Mouse (Mus musculus) liver, embryonic 13.5 days (tissue): Measurements from ENCODE around the gene Olfr798. TPM values are rescaled to one million over a fixed set of nuclear protein-coding genes. Genes with fewer than 3 reads are reported as not detected.

Source experiments
- ATAC-seq: fragments of 200-750 bp; cut with Nextera tagmentation; 2 replicates; pipeline ENCODE4 v1.8.0; 2017; ENCODE audit warnings: low read depth, mild to moderate bottlenecking, moderate number of reproducible peaks, moderate library complexity
- DNase-seq: peaks from one replicate; pipeline ENCODE4 v3.0.0; 2022
- H3K27ac ChIP-seq: fragments of 300-500 bp; sonication (generic); 2 replicates; pipeline ENCODE4 v1.5.1; 2015; ENCODE audit warnings: moderate library complexity, mild to moderate bottlenecking, inconsistent platforms
- H3K27me3 ChIP-seq: fragments of 300-500 bp; sonication (generic); 2 replicates; pipeline ENCODE4 v1.6.1; 2015; ENCODE audit warnings: mild to moderate bottlenecking, inconsistent platforms
- H3K36me3 ChIP-seq: fragments of 300-500 bp; sonication (generic); 2 replicates; pipeline ENCODE4 v1.6.1; 2015; ENCODE audit warnings: mild to moderate bottlenecking, inconsistent platforms
- H3K4me1 ChIP-seq: fragments of 300-500 bp; sonication (generic); replicated peaks from 2 replicates; pipeline ENCODE4 v1.6.1; 2015; ENCODE audit warnings: inconsistent platforms
- H3K4me2 ChIP-seq: fragments of 300-500 bp; sonication (generic); 2 replicates; pipeline ENCODE4 v1.6.1; 2015; ENCODE audit warnings: inconsistent platforms, mild to moderate bottlenecking, moderate library complexity
- H3K4me3 ChIP-seq: fragments of 300-500 bp; sonication (generic); replicated peaks from 2 replicates; pipeline ENCODE4 v1.5.1; 2015; ENCODE audit warnings: mild to moderate bottlenecking, inconsistent platforms
- H3K9ac ChIP-seq: fragments of 300-500 bp; sonication (generic); 2 replicates; pipeline ENCODE4 v1.6.1; 2015; ENCODE audit warnings: mild to moderate bottlenecking, inconsistent platforms
- H3K9me3 ChIP-seq: fragments of 300-500 bp; sonication (generic); replicated peaks from 2 replicates; pipeline ENCODE4 v1.6.1; 2016; ENCODE audit warnings: inconsistent platforms
- WGBS: fragments of 180-500 bp; shearing (Covaris S2); methylation state at CpG from one replicate; pipeline ENCODE4 v1.1.7; 2015; ENCODE audit not compliant: insufficient replicate concordance; 5-methylcytosine and 5-hydroxymethylcytosine counted together
- microRNA-seq: library from miRNA; unstranded; fragments of <30 nt; microRNA quantifications from one replicate; pipeline ENCODE4, GENCODE M21; 2016
- polyA plus RNA-seq: library from polyadenylated mRNA; unstranded; fragments of >200 nt; fragmentation: Nextera tagmentation; extraction: Ambion mirVana; gene quantifications from 2 replicates; pipeline ENCODE4 v1.2.1, GENCODE M21; 2015

Olfr798 gene
- polyA plus RNA-seq, result not detected in 2 replicates

DNA sequence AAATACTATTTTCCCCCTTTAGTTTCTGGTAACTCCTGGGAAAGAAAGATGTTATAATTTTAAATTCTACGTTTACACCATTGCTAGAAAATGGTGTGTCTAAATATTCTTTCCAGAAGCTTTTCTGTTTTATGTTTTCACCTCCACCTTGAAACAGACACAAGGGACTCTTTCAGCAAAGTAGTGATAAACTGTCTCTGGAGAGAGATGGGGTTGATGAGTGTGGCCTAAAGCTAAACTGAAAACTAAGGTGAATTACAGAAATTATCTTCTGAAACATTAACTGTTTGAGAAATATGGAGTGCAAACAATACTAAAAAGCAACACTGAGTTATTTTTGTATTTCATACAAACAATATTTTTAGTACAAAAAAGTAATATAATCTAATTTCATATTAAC, at the start of gene Olfr798:
Gene Olfr798, minus strand, starts transcription at position 101 of the 400 bp plus-strand sequence.
- Histone ChIP-seq H3K27me3 (no peaks in the 10 kb centered on the region), H3K27ac (no peak within 1 kb of the TSS), H3K4me3 (no peak within 1 kb of the TSS), H3K9ac (no peak within 1 kb of the TSS), H3K9me3 (no peaks in the 10 kb centered on the region), H3K4me1 (no peaks in the 10 kb centered on the region), H3K36me3 (no peaks in the 10 kb centered on the region), H3K4me2 (no peak within 1 kb of the TSS)
- DNase-seq (no peak), ATAC-seq (no peak)
- WGBS, result 54% methylated on average over 1 of the region's 1 CpGs

DNA sequence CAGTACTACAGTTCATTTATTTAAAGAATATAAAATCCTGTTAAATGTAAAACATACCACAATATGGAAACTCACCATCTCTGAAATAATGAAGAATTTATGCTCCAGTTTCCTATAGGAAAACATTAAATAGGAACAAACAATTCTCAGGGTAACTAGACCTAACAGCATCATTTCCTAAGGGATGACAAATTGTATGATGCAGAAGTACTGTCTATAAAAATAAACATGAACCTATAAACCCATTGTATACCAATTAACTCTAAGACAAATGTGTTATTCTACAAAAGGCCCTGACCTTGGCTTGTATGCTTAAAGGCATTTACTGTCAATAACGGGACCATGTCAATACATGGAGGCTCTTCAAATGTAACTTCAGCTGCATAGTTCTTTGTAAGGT, 46.0 kb upstream of the Olfr798 start, which contains the start of gene Olfr801:
Gene Olfr801, minus strand, starts transcription at position 101 of the 400 bp plus-strand sequence.
- Histone ChIP-seq H3K9me3 (no peaks in the 10 kb centered on the region), H3K27me3 (no peaks in the 10 kb centered on the region), H3K9ac (no peak within 1 kb of the TSS), H3K4me2 (no peak within 1 kb of the TSS), H3K36me3 (no peaks in the 10 kb centered on the region), H3K4me1 (no peaks in the 10 kb centered on the region), H3K4me3 (no peak within 1 kb of the TSS), H3K27ac (no peak within 1 kb of the TSS)
- WGBS, result 44% methylated on average over 1 of the region's 1 CpGs
- DNase-seq (no peak), ATAC-seq (no peak)

DNA sequence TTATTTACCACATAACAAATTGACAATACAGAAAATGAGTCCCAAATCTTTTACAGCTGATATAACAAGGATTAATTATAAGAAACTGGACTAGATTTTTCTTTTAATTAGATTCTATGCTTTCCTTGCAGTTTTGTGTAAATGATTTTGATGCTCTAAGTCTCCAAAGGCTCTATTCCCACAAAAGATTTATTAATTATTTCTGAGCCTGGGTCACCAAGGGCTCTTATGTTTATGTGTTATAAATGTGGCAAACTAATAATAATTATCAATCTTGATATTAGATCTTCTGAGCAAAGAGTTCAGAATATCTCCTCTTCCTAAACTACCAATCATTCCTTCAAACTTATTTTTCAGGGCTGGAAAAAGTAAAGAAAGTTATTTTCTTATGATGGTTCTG, 29.7 kb upstream of the Olfr798 start, which contains the start of gene Olfr800:
Gene Olfr800, plus strand, starts transcription at position 301 of the 400 bp plus-strand sequence.
- Histone ChIP-seq H3K4me2 (no peak within 1 kb of the TSS), H3K9me3 (no peaks in the 10 kb centered on the region), H3K36me3 (no peaks in the 10 kb centered on the region), H3K9ac (no peak within 1 kb of the TSS), H3K4me1 (no peaks in the 10 kb centered on the region), H3K27ac (no peak within 1 kb of the TSS), H3K27me3 (no peaks in the 10 kb centered on the region), H3K4me3 (no peak within 1 kb of the TSS)
- DNase-seq, result no peak
- no peak for ATAC-seq

DNA sequence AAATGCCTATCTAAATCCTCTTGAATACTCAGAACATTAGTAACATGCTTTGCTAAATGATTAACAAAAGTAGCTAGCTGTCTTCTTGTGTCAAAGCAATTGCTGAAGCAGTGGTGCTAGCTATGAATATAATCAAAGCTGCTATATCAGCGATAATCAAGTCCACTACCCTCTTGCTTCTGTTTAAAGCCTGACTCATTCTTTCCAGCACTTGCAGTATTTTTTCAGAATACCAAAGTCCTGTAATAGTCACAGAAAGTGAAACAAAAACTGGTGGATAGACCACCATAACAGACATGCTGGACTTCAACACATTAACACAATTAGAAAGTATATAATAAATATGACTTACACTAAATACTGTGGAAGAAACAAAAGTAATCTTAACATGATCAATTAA, 24.0 kb upstream of the Olfr798 start:
- ATAC-seq (no peak), DNase-seq (no peak)
- Histone ChIP-seq H3K36me3 (no peaks in the 10 kb centered on the region), H3K27ac (no peak overlapping the region), H3K27me3 (no peaks in the 10 kb centered on the region), H3K9ac (no peak overlapping the region), H3K9me3 (no peaks in the 10 kb centered on the region), H3K4me2 (no peak overlapping the region), H3K4me1 (no peaks in the 10 kb centered on the region), H3K4me3 (no peak overlapping the region)
- 65% methylated on average over 1 of the region's 1 CpGs for WGBS

DNA sequence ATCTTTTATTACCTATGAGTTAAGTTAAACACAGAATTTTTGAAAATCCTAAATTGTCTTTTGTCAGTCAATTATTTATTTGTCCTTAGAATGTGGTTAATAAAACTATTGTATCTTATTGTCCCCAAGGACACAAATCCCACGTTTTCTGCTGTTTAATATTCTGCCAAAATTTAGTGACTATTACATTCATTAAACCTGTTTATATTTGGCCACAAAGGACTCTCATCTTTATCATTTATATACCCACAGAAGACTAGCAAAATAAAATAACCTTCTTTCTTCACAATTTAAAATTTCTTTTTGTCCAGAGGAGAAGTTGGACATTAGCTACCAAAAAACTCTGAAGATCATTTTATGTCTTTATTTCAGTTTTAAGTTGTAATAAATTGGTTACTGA, 9.4 kb upstream of the Olfr798 start, which contains the start of gene Olfr799:
Gene Olfr799, plus strand, starts transcription at position 301 of the 400 bp plus-strand sequence.
- no peak for DNase-seq
- H3K27ac ChIP-seq, result no peak within 1 kb of the TSS
- H3K36me3 ChIP-seq, result no peaks in the 10 kb centered on the region
- 14% methylated on average over 1 of the region's 1 CpGs for WGBS
- no peaks in the 10 kb centered on the region for H3K9me3 ChIP-seq
- no peaks in the 10 kb centered on the region for H3K27me3 ChIP-seq
- no peaks in the 10 kb centered on the region for H3K4me1 ChIP-seq
- no peak within 1 kb of the TSS for H3K9ac ChIP-seq
- no peak within 1 kb of the TSS for H3K4me3 ChIP-seq
- H3K4me2 ChIP-seq, result no peak within 1 kb of the TSS
- ATAC-seq, result no peak

DNA sequence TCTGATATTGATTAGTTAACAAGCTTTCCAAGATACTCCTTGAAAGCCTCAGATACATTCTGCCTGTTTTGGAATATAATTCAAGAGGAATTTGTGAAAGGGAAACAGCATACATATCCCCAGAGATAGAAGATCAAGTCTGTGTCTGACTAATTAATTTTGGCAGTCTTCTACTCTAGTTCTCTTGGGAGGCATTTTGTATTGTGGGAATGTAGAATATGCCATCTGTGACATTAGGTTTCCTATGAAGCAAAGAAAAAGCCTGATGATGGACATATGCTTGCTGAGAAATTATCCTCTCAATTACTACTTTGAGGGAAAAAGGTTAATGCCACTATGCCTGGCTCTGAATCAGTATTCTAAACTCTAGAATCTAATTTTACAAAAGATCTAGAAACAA, 4.5 kb downstream of the Olfr798 start:
- DNase-seq (no peak), ATAC-seq (no peak)
- Histone ChIP-seq H3K27me3 (no peaks in the 10 kb centered on the region), H3K9me3 (no peaks in the 10 kb centered on the region), H3K4me2 (no peak overlapping the region), H3K4me3 (no peak overlapping the region), H3K27ac (no peak overlapping the region), H3K9ac (no peak overlapping the region), H3K36me3 (no peaks in the 10 kb centered on the region), H3K4me1 (no peaks in the 10 kb centered on the region)

DNA sequence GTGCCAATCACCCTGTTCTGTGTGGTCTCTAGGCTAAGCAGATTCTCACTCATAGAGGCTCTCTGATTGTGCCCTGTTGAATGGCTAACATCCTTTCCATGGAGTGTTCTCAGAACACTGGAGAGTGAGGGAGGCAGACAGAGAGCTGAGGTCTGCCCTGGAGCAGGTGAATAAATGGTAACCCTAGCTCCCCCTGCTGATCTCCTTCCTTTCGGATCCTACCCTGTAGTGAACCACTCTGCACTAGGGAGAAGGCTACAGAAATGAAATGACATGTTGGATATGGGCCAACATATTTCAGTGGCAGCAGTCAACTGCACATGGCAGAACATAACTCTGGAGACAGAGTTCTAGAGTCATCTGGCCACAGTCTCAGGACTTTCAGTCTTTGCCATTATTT, 6.0 kb downstream of the Olfr798 start:
- Histone ChIP-seq H3K36me3 (no peaks in the 10 kb centered on the region), H3K27me3 (no peaks in the 10 kb centered on the region), H3K9me3 (no peaks in the 10 kb centered on the region), H3K4me2 (no peak overlapping the region), H3K27ac (no peak overlapping the region), H3K9ac (no peak overlapping the region), H3K4me1 (no peaks in the 10 kb centered on the region), H3K4me3 (no peak overlapping the region)
- WGBS, result 12% methylated on average over 1 of the region's 1 CpGs
- no peak for DNase-seq
- ATAC-seq, result no peak

DNA sequence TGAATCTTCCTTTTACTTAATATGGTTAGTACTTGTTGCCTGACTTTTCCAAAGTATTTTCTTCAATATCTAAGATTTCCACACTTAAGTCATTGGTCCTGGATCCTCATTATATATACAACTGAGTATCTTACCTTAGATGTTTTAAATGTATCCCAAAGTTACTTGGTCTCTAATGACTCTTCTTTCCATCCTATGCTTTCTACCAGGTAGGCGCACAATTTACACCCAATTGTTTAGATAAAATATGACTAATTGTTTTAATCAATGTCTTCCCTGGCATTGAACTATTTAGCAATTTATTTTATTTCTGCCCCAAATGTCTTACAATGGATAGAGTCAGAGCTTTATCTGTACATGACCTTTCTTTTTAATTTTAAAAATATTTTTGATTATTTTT, 15.3 kb downstream of the Olfr798 start, which contains the start of gene Olfr796:
Gene Olfr796, minus strand, starts transcription at position 101 of the 400 bp plus-strand sequence.
- no peaks in the 10 kb centered on the region for H3K4me1 ChIP-seq
- no peak within 1 kb of the TSS for H3K9ac ChIP-seq
- ATAC-seq (no peak), DNase-seq (no peak)
- WGBS, result 67% methylated on average over 1 of the region's 1 CpGs
- H3K27me3 ChIP-seq, result no peaks in the 10 kb centered on the region
- no peak within 1 kb of the TSS for H3K4me2 ChIP-seq
- H3K4me3 ChIP-seq, result no peak within 1 kb of the TSS
- no peaks in the 10 kb centered on the region; the same call in 1 of the 2 replicates for H3K9me3 ChIP-seq
- H3K36me3 ChIP-seq, result no peaks in the 10 kb centered on the region
- no peak within 1 kb of the TSS for H3K27ac ChIP-seq

DNA sequence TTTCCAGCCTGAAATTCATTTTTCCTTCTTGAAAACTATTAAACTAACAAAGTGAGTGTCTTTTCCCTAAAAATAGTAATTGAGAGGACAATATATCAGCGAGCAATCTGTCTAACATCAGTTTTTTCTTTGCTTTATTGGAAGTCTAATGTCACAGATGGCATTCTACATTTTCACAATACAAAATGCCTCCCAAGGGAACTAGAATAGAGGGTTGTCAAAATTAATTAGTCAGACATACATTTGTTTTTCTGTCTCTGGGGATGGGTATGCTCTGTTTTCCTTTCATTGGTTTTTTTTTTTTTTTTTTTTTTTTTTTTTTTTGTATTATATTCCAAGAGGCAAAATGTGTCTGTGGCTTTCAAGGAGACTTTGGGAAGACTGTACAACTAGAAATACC, 50.7 kb downstream of the Olfr798 start:
- H3K9me3 ChIP-seq, result no peaks in the 10 kb centered on the region
- no peak overlapping the region for H3K9ac ChIP-seq
- H3K4me3 ChIP-seq, result no peak overlapping the region
- H3K27ac ChIP-seq, result no peak overlapping the region
- no peaks in the 10 kb centered on the region for H3K27me3 ChIP-seq
- H3K4me2 ChIP-seq, result no peak overlapping the region
- WGBS, result 52% methylated on average over 1 of the region's 1 CpGs
- no peak for ATAC-seq
- no peak for DNase-seq
- H3K36me3 ChIP-seq, result no peaks in the 10 kb centered on the region
- H3K4me1 ChIP-seq, result no peaks in the 10 kb centered on the region

Small RNA genes lying within 50 kb of the gene (microRNA-seq; reads per million reads assigned to microRNA genes)
- not detected for gene Gm23252

Other genes starting within 250 kb of the Olfr798 start
- 0.03 TPM in 1 of 2 replicates, not detected in the other for gene Olfr784, start 243.9 kb downstream of the Olfr798 start, polyA plus RNA-seq
- not detected in 2 replicates for gene Olfr785, start 222.5 kb downstream of the Olfr798 start, polyA plus RNA-seq
- gene Olfr786, start 200.6 kb downstream of the Olfr798 start, polyA plus RNA-seq, result not detected in 2 replicates
- not detected in 2 replicates for gene Olfr787, start 166.1 kb downstream of the Olfr798 start, polyA plus RNA-seq
- gene Olfr788, start 156.9 kb downstream of the Olfr798 start, polyA plus RNA-seq, result not detected in 2 replicates
- gene Olfr789, start 143.2 kb downstream of the Olfr798 start, polyA plus RNA-seq, result not detected in 2 replicates
- not detected in 2 replicates for gene Olfr790, start 129.4 kb downstream of the Olfr798 start, polyA plus RNA-seq
- not detected in 2 replicates for gene Olfr791, start 106.1 kb downstream of the Olfr798 start, polyA plus RNA-seq
- not detected in 2 replicates for gene Olfr792, start 88.8 kb downstream of the Olfr798 start, polyA plus RNA-seq
- gene Olfr794, start 60.3 kb downstream of the Olfr798 start, polyA plus RNA-seq, result not detected in 2 replicates
- not detected in 2 replicates for gene Olfr796, start 15.4 kb downstream of the Olfr798 start, polyA plus RNA-seq
- gene Olfr799, start 9.6 kb upstream of the Olfr798 start, polyA plus RNA-seq, result not detected in 2 replicates
- gene Olfr800, start 29.8 kb upstream of the Olfr798 start, polyA plus RNA-seq, result not detected in 2 replicates
- gene Olfr801, start 45.9 kb upstream of the Olfr798 start, polyA plus RNA-seq, result not detected in 2 replicates
- not detected in 2 replicates for gene Olfr802, start 60.2 kb upstream of the Olfr798 start, polyA plus RNA-seq
- not detected in 2 replicates for gene Olfr803, start 66.4 kb upstream of the Olfr798 start, polyA plus RNA-seq
- gene Olfr804, start 75.3 kb upstream of the Olfr798 start, polyA plus RNA-seq, result not detected in 2 replicates
- not detected in 2 replicates for gene Olfr805, start 101.4 kb upstream of the Olfr798 start, polyA plus RNA-seq
- gene Olfr806, start 114.0 kb upstream of the Olfr798 start, polyA plus RNA-seq, result not detected in 2 replicates
- not detected in 2 replicates for gene Olfr807, start 129.9 kb upstream of the Olfr798 start, polyA plus RNA-seq
- gene Olfr808, start 137.5 kb upstream of the Olfr798 start, polyA plus RNA-seq, result not detected in 2 replicates
- not detected in 2 replicates for gene Olfr809, start 146.7 kb upstream of the Olfr798 start, polyA plus RNA-seq
- not detected in 2 replicates for gene Olfr810, start 167.0 kb upstream of the Olfr798 start, polyA plus RNA-seq
- gene Olfr811, start 176.5 kb upstream of the Olfr798 start, polyA plus RNA-seq, result not detected in 2 replicates
- gene Olfr812, start 218.2 kb upstream of the Olfr798 start, polyA plus RNA-seq, result not detected in 2 replicates
- not detected in 2 replicates for gene Olfr813, start 227.4 kb upstream of the Olfr798 start, polyA plus RNA-seq